In the genomic region with DNA sequence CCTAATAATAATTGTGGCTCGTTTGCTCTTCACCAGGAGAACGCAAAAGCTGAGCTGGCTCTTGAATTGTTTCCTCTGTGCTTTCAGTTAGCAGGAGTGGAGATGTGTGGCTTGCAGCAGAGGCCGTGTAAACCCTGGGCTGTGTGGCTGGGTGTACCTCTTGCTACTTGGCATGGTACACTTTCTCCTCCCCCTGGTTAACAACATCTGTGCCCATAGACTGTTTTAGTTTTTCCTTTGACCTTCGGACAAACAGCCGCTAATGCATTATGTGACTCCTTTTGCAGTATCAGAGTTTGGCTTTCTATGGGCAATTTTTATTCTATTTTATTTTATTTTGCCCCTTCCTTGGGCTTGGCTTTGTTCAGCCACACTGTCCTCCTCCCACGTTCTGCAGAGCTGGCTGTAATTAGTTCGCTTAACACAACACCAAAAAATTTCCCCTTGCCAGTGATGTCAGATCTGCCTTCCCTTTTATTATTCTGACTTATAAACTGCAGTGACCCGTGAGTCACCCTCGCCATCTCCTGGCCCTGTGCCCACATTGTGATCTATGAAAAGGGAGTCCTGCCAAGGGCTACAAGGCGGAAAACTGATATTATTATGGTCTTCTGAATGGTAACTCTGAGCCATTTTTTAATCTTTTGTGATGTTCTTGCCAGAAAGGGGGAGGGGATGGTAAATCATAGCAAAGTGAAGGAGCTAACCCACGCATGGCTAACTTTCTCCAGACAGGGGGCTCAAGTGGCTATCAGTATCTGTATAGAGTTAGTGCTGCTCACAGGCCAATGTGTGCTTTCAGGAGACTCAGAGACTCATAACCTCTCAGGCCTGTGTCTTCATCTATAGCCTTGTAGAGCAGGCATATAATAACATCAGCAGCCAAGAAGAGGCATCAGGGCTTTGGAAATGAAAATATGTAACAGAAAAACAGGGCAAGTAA, we compare ENCODE assay signal across 8 mouse cellular contexts.
A peak's percentile ranks its signal among the peaks of the same experiment; 100 is the strongest.
DNase-seq lines count a peak whose midpoint lies in the region; ATAC-seq and TF ChIP-seq lines count a peak whose summit lies in the region.

No protein-coding gene starts in this region.

- H3K27ac ChIP-seq in forebrain, embryonic 14.5 days (ENCODE audit: low read depth, low read length), result no peak overlapping the region
- no peak overlapping the region for H3K27ac ChIP-seq in forebrain, embryonic 15.5 days (replicated peaks)
- peak overlapping the region; percentile 40; the same call in 1 of the 2 replicates for H3K27ac ChIP-seq in hindbrain, embryonic 12.5 days
- H3K27ac ChIP-seq in limb, embryonic 14.5 days (replicated peaks; ENCODE audit: low read depth, low read length), result peak overlapping the region; percentile 72
- no peak overlapping the region for H3K27ac ChIP-seq in neural tube, embryonic 12.5 days
- no peak overlapping the region for H3K27ac ChIP-seq in thymus, adult 2 months (ENCODE audit: control insufficient read depth, insufficient read depth, low read length)

- H3K4me1 ChIP-seq in forebrain, embryonic 14.5 days (ENCODE audit: control insufficient read depth, insufficient read depth, low read length), result peaks cover 29% of the 10 kb centered on the region
- H3K4me1 ChIP-seq in forebrain, embryonic 15.5 days, result peaks cover 20% of the 10 kb centered on the region
- H3K4me1 ChIP-seq in hindbrain, embryonic 12.5 days, result peaks cover 33% of the 10 kb centered on the region
- peaks cover 65% of the 10 kb centered on the region for H3K4me1 ChIP-seq in limb, embryonic 14.5 days (ENCODE audit: control insufficient read depth, insufficient read depth, low read length)
- peaks cover 29% of the 10 kb centered on the region for H3K4me1 ChIP-seq in neural tube, embryonic 12.5 days
- H3K4me1 ChIP-seq in thymus, adult 2 months (replicated peaks; ENCODE audit: control insufficient read depth, insufficient read depth, low read length), result no peaks in the 10 kb centered on the region

- TF ChIP-seq CTCF in thymus, adult 2 months (IDR thresholded peaks at IDR 0.05; ENCODE audit: borderline replicate concordance, control insufficient read depth, extremely low read depth, insufficient read depth, low read length, poor library complexity), result no peak

- DNase-seq in forebrain, embryonic 14.5 days (ENCODE audit: low spot score), result peak; percentile 26
- DNase-seq in gastrocnemius, adult 18-20 months (ENCODE audit: low spot score), result peak; percentile 62
- DNase-seq in limb, embryonic 14.5 days (ENCODE audit: low spot score), result peak; percentile 67
- no peak for DNase-seq in thymus, adult 2 months
- DNase-seq in cerebellum, adult 9-10 months, result no peak

- H3K27me3 ChIP-seq in forebrain, embryonic 14.5 days (replicated peaks; ENCODE audit: control insufficient read depth, insufficient read depth, low read length), result no peaks in the 10 kb centered on the region
- no peaks in the 10 kb centered on the region for H3K27me3 ChIP-seq in forebrain, embryonic 15.5 days
- no peaks in the 10 kb centered on the region for H3K27me3 ChIP-seq in hindbrain, embryonic 12.5 days
- H3K27me3 ChIP-seq in limb, embryonic 14.5 days (ENCODE audit: control insufficient read depth, insufficient read depth, low read length), result no peaks in the 10 kb centered on the region
- H3K27me3 ChIP-seq in neural tube, embryonic 12.5 days (replicated peaks), result no peaks in the 10 kb centered on the region
- H3K27me3 ChIP-seq in thymus, adult 2 months (ENCODE audit: control insufficient read depth, insufficient read depth, low read length), result no peaks in the 10 kb centered on the region

- no peak overlapping the region for H3K4me2 ChIP-seq in forebrain, embryonic 14.5 days (ENCODE audit: low read length)
- H3K4me2 ChIP-seq in forebrain, embryonic 15.5 days (replicated peaks), result no peak overlapping the region
- no peak overlapping the region for H3K4me2 ChIP-seq in hindbrain, embryonic 12.5 days (replicated peaks)
- no peak overlapping the region for H3K4me2 ChIP-seq in limb, embryonic 14.5 days (replicated peaks; ENCODE audit: low read depth, low read length, severe bottlenecking)
- no peak overlapping the region for H3K4me2 ChIP-seq in neural tube, embryonic 12.5 days (replicated peaks)

- no peaks in the 10 kb centered on the region for H3K9me3 ChIP-seq in forebrain, embryonic 14.5 days (replicated peaks; ENCODE audit: control insufficient read depth, low read length)
- no peaks in the 10 kb centered on the region for H3K9me3 ChIP-seq in forebrain, embryonic 15.5 days
- H3K9me3 ChIP-seq in hindbrain, embryonic 12.5 days (replicated peaks), result no peaks in the 10 kb centered on the region
- no peaks in the 10 kb centered on the region for H3K9me3 ChIP-seq in limb, embryonic 14.5 days (ENCODE audit: control insufficient read depth, low read length)
- no peaks in the 10 kb centered on the region for H3K9me3 ChIP-seq in neural tube, embryonic 12.5 days

- no peaks in the 10 kb centered on the region for H3K36me3 ChIP-seq in forebrain, embryonic 14.5 days (ENCODE audit: control insufficient read depth, insufficient read depth, low read length)
- H3K36me3 ChIP-seq in forebrain, embryonic 15.5 days, result no peaks in the 10 kb centered on the region
- no peaks in the 10 kb centered on the region for H3K36me3 ChIP-seq in hindbrain, embryonic 12.5 days
- H3K36me3 ChIP-seq in limb, embryonic 14.5 days (ENCODE audit: control insufficient read depth, insufficient read depth, low read length), result no peaks in the 10 kb centered on the region
- H3K36me3 ChIP-seq in neural tube, embryonic 12.5 days, result no peaks in the 10 kb centered on the region
- no peaks in the 10 kb centered on the region for H3K36me3 ChIP-seq in thymus, adult 2 months (ENCODE audit: control insufficient read depth, insufficient read depth, low read length)

- WGBS in forebrain, embryonic 14.5 days, result 18% methylated on average over 11 of the region's 11 CpGs
- 22% methylated on average over 11 of the region's 11 CpGs for WGBS in forebrain, embryonic 15.5 days
- WGBS in hindbrain, embryonic 12.5 days, result 34% methylated on average over 11 of the region's 11 CpGs
- WGBS in limb, embryonic 14.5 days, result 29% methylated on average over 11 of the region's 11 CpGs
- 28% methylated on average over 11 of the region's 11 CpGs for WGBS in neural tube, embryonic 12.5 days
- 92% methylated on average over 11 of the region's 11 CpGs for WGBS in thymus, adult 2 months

- no peak overlapping the region for H3K9ac ChIP-seq in forebrain, embryonic 14.5 days (ENCODE audit: low read length)
- H3K9ac ChIP-seq in forebrain, embryonic 15.5 days (replicated peaks), result no peak overlapping the region
- H3K9ac ChIP-seq in hindbrain, embryonic 12.5 days, result no peak overlapping the region
- no peak overlapping the region for H3K9ac ChIP-seq in limb, embryonic 14.5 days (ENCODE audit: low read depth, low read length, severe bottlenecking)
- no peak overlapping the region for H3K9ac ChIP-seq in neural tube, embryonic 12.5 days

- peak; percentile 43; the same call in 1 of the 2 replicates for ATAC-seq in forebrain, embryonic 14.5 days
- no peak for ATAC-seq in forebrain, embryonic 15.5 days (replicated peaks)
- no peak; the same call in 1 of the 2 replicates for ATAC-seq in hindbrain, embryonic 12.5 days (ENCODE audit: low FRiP score)
- ATAC-seq in limb, embryonic 14.5 days (ENCODE audit: low FRiP score, low read depth), result peak; percentile 66
- peak; percentile 57 for ATAC-seq in neural tube, embryonic 12.5 days (ENCODE audit: low FRiP score, low read depth)

- TF ChIP-seq POLR2A in limb, embryonic 14.5 days (IDR thresholded peaks at IDR 0.05; ENCODE audit: borderline replicate concordance, extremely low read depth, insufficient read depth, insufficient read length), result no peak
- TF ChIP-seq POLR2A in thymus, adult 2 months (IDR thresholded peaks at IDR 0.05; ENCODE audit: control insufficient read depth, extremely low read depth, insufficient read depth, low read length, poor library complexity), result no peak

- no peak overlapping the region for H3K4me3 ChIP-seq in forebrain, embryonic 14.5 days (ENCODE audit: low read depth, low read length)
- H3K4me3 ChIP-seq in forebrain, embryonic 15.5 days, result no peak overlapping the region
- H3K4me3 ChIP-seq in hindbrain, embryonic 12.5 days, result no peak overlapping the region
- H3K4me3 ChIP-seq in limb, embryonic 14.5 days (replicated peaks; ENCODE audit: low read length), result no peak overlapping the region
- no peak overlapping the region for H3K4me3 ChIP-seq in neural tube, embryonic 12.5 days
- no peak overlapping the region for H3K4me3 ChIP-seq in thymus, adult 2 months (ENCODE audit: control insufficient read depth, insufficient read depth, low read length)

Comparison
In these comparisons a context has a peak if more than half of its experiments do, and no peak if none do; other contexts are left out.
1. ATAC-seq: peak in forebrain, embryonic 14.5 days (single experiment), limb, embryonic 14.5 days (single experiment) and neural tube, embryonic 12.5 days (single experiment); none in forebrain, embryonic 15.5 days (single experiment) and hindbrain, embryonic 12.5 days (single experiment).
2. DNase-seq: peak in forebrain, embryonic 14.5 days (single experiment), gastrocnemius, adult 18-20 months (single experiment) and limb, embryonic 14.5 days (single experiment); none in thymus, adult 2 months (single experiment) and cerebellum, adult 9-10 months (single experiment).
3. H3K27ac ChIP-seq: peak in hindbrain, embryonic 12.5 days (single experiment) and limb, embryonic 14.5 days (single experiment); none in forebrain, embryonic 14.5 days (single experiment), forebrain, embryonic 15.5 days (single experiment), neural tube, embryonic 12.5 days (single experiment) and thymus, adult 2 months (single experiment).